Mouse (Mus musculus): ENCODE results near the gene Prkg1. TPM values are rescaled to one million over a fixed set of nuclear protein-coding genes. Genes with fewer than 3 reads are reported as not detected.

Gene Prkg1
- polyA plus RNA-seq, 1 experiment from 2014 or later = 21.1 TPM

- ATAC-seq (ENCODE audit: insufficient number of reproducible peaks, insufficient read depth, low FRiP score, low read depth) = peak; percentile 100
- Histone ChIP-seq H3K9me3 (ENCODE audit: control insufficient read depth, low read depth, low read length) (no peaks in the 10 kb centered on the region; the same call in 1 of the 2 replicates), H3K4me3 (ENCODE audit: low read depth, low read length) (peak within 1 kb of the TSS; percentile 70), H3K36me3 (ENCODE audit: control insufficient read depth, insufficient read depth, low read length) (peaks cover 20% of the 10 kb centered on the region), H3K27me3 (ENCODE audit: control insufficient read depth, insufficient read depth, low read length) (no peaks in the 10 kb centered on the region), H3K4me2 (replicated peaks; ENCODE audit: low read depth, low read length) (peak within 1 kb of the TSS; percentile 87), H3K27ac (ENCODE audit: low read length) (peak within 1 kb of the TSS; percentile 76; the same call in 1 of the 2 replicates), H3K4me1 (ENCODE audit: control insufficient read depth, insufficient read depth, low read length) (peaks cover 11% of the 10 kb centered on the region; the same call in 1 of the 2 replicates), H3K9ac (replicated peaks; ENCODE audit: low read depth, low read length) (peak within 1 kb of the TSS; percentile 79)
- 3% methylated on average over 56 of the region's 56 CpGs for WGBS
Measured at GRCm38 (mm10) chr19:31082662-31083429, 682.0 kb downstream of the Prkg1 start, which contains the start of gene Cstf2t. Gene Cstf2t (plus strand): TSS chr19:31082837.

DNA sequence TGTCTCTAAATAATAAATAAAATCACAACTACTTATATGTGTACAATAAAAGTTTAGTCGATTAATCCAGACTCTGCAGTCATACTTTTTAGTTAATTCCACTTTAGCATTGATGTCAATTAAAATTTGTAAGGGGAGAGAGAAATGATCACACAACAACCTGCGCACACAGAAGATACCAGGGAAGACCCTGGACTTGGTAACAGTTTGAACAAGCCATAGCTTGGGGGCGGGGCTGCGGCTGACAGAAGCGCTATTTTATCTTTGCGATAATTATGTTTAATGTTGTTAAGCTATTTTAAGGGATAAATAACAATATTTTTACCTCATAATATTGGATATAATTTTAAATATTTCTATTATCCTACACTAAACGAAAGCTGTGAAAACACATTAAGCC, 682.6 kb downstream of the Prkg1 start:
- H3K27ac ChIP-seq (ENCODE audit: low read length) = peak overlapping the region; percentile 41; the same call in 1 of the 2 replicates
- peak overlapping the region; percentile 70 for H3K4me3 ChIP-seq (ENCODE audit: low read depth, low read length)
- WGBS = 17% methylated on average over 7 of the region's 7 CpGs
- no peaks in the 10 kb centered on the region; the same call in 1 of the 2 replicates for H3K9me3 ChIP-seq (ENCODE audit: control insufficient read depth, low read depth, low read length)
- H3K9ac ChIP-seq (replicated peaks; ENCODE audit: low read depth, low read length) = no peak overlapping the region
- H3K27me3 ChIP-seq (ENCODE audit: control insufficient read depth, insufficient read depth, low read length) = no peaks in the 10 kb centered on the region
- H3K4me2 ChIP-seq (replicated peaks; ENCODE audit: low read depth, low read length) = peak overlapping the region; percentile 87
- H3K4me1 ChIP-seq (ENCODE audit: control insufficient read depth, insufficient read depth, low read length) = peaks cover 11% of the 10 kb centered on the region; the same call in 1 of the 2 replicates
- H3K36me3 ChIP-seq (ENCODE audit: control insufficient read depth, insufficient read depth, low read length) = peaks cover 17% of the 10 kb centered on the region
- no peak for ATAC-seq (ENCODE audit: insufficient number of reproducible peaks, insufficient read depth, low FRiP score, low read depth)

GRCm38 (mm10) chr19:31078241-31078640, 686.6 kb downstream of the Prkg1 start:
- Histone ChIP-seq H3K9ac (replicated peaks; ENCODE audit: low read depth, low read length) (no peak overlapping the region), H3K4me1 (ENCODE audit: control insufficient read depth, insufficient read depth, low read length) (peaks cover 4% of the 10 kb centered on the region; the same call in 1 of the 2 replicates), H3K4me2 (replicated peaks; ENCODE audit: low read depth, low read length) (no peak overlapping the region), H3K9me3 (ENCODE audit: control insufficient read depth, low read depth, low read length) (no peaks in the 10 kb centered on the region), H3K4me3 (ENCODE audit: low read depth, low read length) (no peak overlapping the region), H3K27me3 (ENCODE audit: control insufficient read depth, insufficient read depth, low read length) (no peaks in the 10 kb centered on the region), H3K36me3 (ENCODE audit: control insufficient read depth, insufficient read depth, low read length) (no peaks in the 10 kb centered on the region), H3K27ac (ENCODE audit: low read length) (no peak overlapping the region)
- no peak for ATAC-seq (ENCODE audit: insufficient number of reproducible peaks, insufficient read depth, low FRiP score, low read depth)
- WGBS = 70% methylated on average over 3 of the region's 3 CpGs

GRCm38 (mm10) chr19:31076106-31076505, 688.7 kb downstream of the Prkg1 start:
- Histone ChIP-seq H3K4me2 (replicated peaks; ENCODE audit: low read depth, low read length) (no peak overlapping the region), H3K36me3 (ENCODE audit: control insufficient read depth, insufficient read depth, low read length) (no peaks in the 10 kb centered on the region), H3K4me3 (ENCODE audit: low read depth, low read length) (no peak overlapping the region), H3K27ac (ENCODE audit: low read length) (no peak overlapping the region), H3K4me1 (ENCODE audit: control insufficient read depth, insufficient read depth, low read length) (0 out of 2 replicates have a peak, but pooled peaks cover 4% of the 10 kb centered on the region), H3K27me3 (ENCODE audit: control insufficient read depth, insufficient read depth, low read length) (no peaks in the 10 kb centered on the region), H3K9ac (replicated peaks; ENCODE audit: low read depth, low read length) (no peak overlapping the region), H3K9me3 (ENCODE audit: control insufficient read depth, low read depth, low read length) (no peaks in the 10 kb centered on the region)
- WGBS = 86% methylated on average over 4 of the region's 4 CpGs
- ATAC-seq (ENCODE audit: insufficient number of reproducible peaks, insufficient read depth, low FRiP score, low read depth) = no peak

- Histone ChIP-seq H3K9ac (replicated peaks; ENCODE audit: low read depth, low read length) (no peak overlapping the region), H3K4me2 (replicated peaks; ENCODE audit: low read depth, low read length) (peak overlapping the region; percentile 24; the same call in 1 of the 2 replicates), H3K27ac (ENCODE audit: low read length) (peak overlapping the region; percentile 49; the same call in 1 of the 2 replicates), H3K4me1 (ENCODE audit: control insufficient read depth, insufficient read depth, low read length) (0 out of 2 replicates have a peak, but pooled peaks cover 4% of the 10 kb centered on the region), H3K4me3 (ENCODE audit: low read depth, low read length) (no peak overlapping the region), H3K36me3 (ENCODE audit: control insufficient read depth, insufficient read depth, low read length) (no peaks in the 10 kb centered on the region), H3K9me3 (ENCODE audit: control insufficient read depth, low read depth, low read length) (no peaks in the 10 kb centered on the region), H3K27me3 (ENCODE audit: control insufficient read depth, insufficient read depth, low read length) (no peaks in the 10 kb centered on the region)
- ATAC-seq (ENCODE audit: insufficient number of reproducible peaks, insufficient read depth, low FRiP score, low read depth) = no peak
- 24% methylated on average over 3 of the region's 3 CpGs for WGBS
Measured at GRCm38 (mm10) chr19:31074717-31075063, 690.1 kb downstream of the Prkg1 start.

GRCm38 (mm10) chr19:31073959-31074716, 690.7 kb downstream of the Prkg1 start:
- 0 out of 2 replicates have a peak, but pooled peaks cover 4% of the 10 kb centered on the region for H3K4me1 ChIP-seq (ENCODE audit: control insufficient read depth, insufficient read depth, low read length)
- H3K27me3 ChIP-seq (ENCODE audit: control insufficient read depth, insufficient read depth, low read length) = no peaks in the 10 kb centered on the region
- no peaks in the 10 kb centered on the region for H3K36me3 ChIP-seq (ENCODE audit: control insufficient read depth, insufficient read depth, low read length)
- ATAC-seq (ENCODE audit: insufficient number of reproducible peaks, insufficient read depth, low FRiP score, low read depth) = no peak
- H3K9ac ChIP-seq (replicated peaks; ENCODE audit: low read depth, low read length) = no peak overlapping the region
- peak overlapping the region; percentile 49; the same call in 1 of the 2 replicates for H3K27ac ChIP-seq (ENCODE audit: low read length)
- no peak overlapping the region for H3K4me3 ChIP-seq (ENCODE audit: low read depth, low read length)
- peak overlapping the region; percentile 24; the same call in 1 of the 2 replicates for H3K4me2 ChIP-seq (replicated peaks; ENCODE audit: low read depth, low read length)
- H3K9me3 ChIP-seq (ENCODE audit: control insufficient read depth, low read depth, low read length) = no peaks in the 10 kb centered on the region
- WGBS = 44% methylated on average over 24 of the region's 24 CpGs

GRCm38 (mm10) chr19:31065206-31065781, 699.5 kb downstream of the Prkg1 start:
- Histone ChIP-seq H3K36me3 (ENCODE audit: control insufficient read depth, insufficient read depth, low read length) (no peaks in the 10 kb centered on the region), H3K4me1 (ENCODE audit: control insufficient read depth, insufficient read depth, low read length) (no peaks in the 10 kb centered on the region), H3K9me3 (ENCODE audit: control insufficient read depth, low read depth, low read length) (no peaks in the 10 kb centered on the region), H3K4me3 (ENCODE audit: low read depth, low read length) (no peak overlapping the region), H3K9ac (replicated peaks; ENCODE audit: low read depth, low read length) (no peak overlapping the region), H3K27me3 (ENCODE audit: control insufficient read depth, insufficient read depth, low read length) (no peaks in the 10 kb centered on the region), H3K27ac (ENCODE audit: low read length) (no peak overlapping the region), H3K4me2 (replicated peaks; ENCODE audit: low read depth, low read length) (no peak overlapping the region)
- no peak for ATAC-seq (ENCODE audit: insufficient number of reproducible peaks, insufficient read depth, low FRiP score, low read depth)
- 72% methylated on average over 11 of the region's 11 CpGs for WGBS

DNA sequence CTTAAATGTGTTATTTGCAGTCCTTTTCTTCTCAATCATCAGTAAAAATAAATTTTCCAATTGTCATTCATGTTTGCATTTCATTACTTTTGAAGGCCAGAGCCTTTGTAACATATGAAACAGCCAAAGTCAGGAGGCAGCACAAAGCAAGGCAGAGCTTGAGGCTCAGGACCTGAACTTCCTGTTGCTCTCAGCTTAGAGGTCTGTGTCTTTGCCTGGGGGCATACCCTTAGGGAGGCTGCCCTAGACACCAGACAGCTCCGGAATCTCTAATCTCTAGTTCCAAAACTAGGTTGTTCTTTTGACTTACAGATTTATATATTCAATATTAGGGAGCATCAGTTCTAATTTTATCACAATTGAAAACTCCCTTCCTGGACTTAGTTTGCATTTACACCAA, 700.1 kb downstream of the Prkg1 start:
- H3K36me3 ChIP-seq (ENCODE audit: control insufficient read depth, insufficient read depth, low read length) = no peaks in the 10 kb centered on the region
- ATAC-seq (ENCODE audit: insufficient number of reproducible peaks, insufficient read depth, low FRiP score, low read depth) = no peak
- no peaks in the 10 kb centered on the region for H3K27me3 ChIP-seq (ENCODE audit: control insufficient read depth, insufficient read depth, low read length)
- H3K4me1 ChIP-seq (ENCODE audit: control insufficient read depth, insufficient read depth, low read length) = no peaks in the 10 kb centered on the region
- no peak overlapping the region for H3K27ac ChIP-seq (ENCODE audit: low read length)
- no peak overlapping the region for H3K4me2 ChIP-seq (replicated peaks; ENCODE audit: low read depth, low read length)
- H3K9me3 ChIP-seq (ENCODE audit: control insufficient read depth, low read depth, low read length) = no peaks in the 10 kb centered on the region
- H3K9ac ChIP-seq (replicated peaks; ENCODE audit: low read depth, low read length) = no peak overlapping the region
- WGBS = 66% methylated on average over 1 of the region's 1 CpGs
- H3K4me3 ChIP-seq (ENCODE audit: low read depth, low read length) = no peak overlapping the region

All from stomach, embryonic 14.5 days (tissue).